Mouse (Mus musculus) heart, adult 2 months (tissue): ENCODE results near the gene Igf2bp2.

Source experiments
- CTCF ChIP-seq: fragments of 200-600 bp; IDR thresholded peaks from 2 replicates; pipeline ENCODE4 v1.8.1; 2022; ENCODE audit warnings: antibody characterized with exemption, mild to moderate bottlenecking, moderate library complexity
- POLR2A ChIP-seq: fragments of 200-500 bp; IDR thresholded peaks from 2 replicates; pipeline ENCODE4 v1.6.1; 2011; ENCODE audit warnings: mild to moderate bottlenecking, low read depth, low read length, control low read depth; ENCODE audit not compliant: insufficient read depth

DNA sequence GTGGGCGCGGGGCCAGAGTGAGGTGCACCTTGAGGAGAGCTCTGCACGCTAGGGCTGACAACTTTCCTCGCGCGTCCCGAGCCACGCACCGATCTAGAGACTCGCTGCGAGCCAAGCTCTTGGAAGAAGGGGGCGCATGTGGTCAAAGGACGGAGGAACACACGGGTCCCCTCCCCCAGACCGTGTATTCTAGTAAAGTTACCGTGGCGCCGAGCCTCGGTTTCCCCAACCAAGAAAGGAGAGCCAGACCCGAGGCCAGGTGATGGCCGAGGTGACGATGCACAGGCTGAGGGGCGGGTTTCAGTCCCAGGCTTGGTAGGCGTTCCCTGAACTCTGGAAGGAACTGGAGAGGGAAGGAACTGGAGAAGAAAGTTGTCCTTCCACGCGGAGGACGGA is 355 bp upstream of the Igf2bp2 start:
- TF ChIP-seq POLR2A (no peak), CTCF (no peak)
